Mouse (Mus musculus) embryonic facial prominence, embryonic 11.5 days (tissue): Measurements from ENCODE around the gene Ano6. TPM values are rescaled to one million over a fixed set of nuclear protein-coding genes. Genes with fewer than 3 reads are reported as not detected.

ENCODE experiments used
- ATAC-seq: fragments of 200-750 bp; cut with Nextera tagmentation; replicated peaks from 2 replicates; pipeline ENCODE4 v1.8.0; 2017; ENCODE audit warnings: low read depth; ENCODE audit not compliant: insufficient number of reproducible peaks, low FRiP score, low TSS enrichment
- DNase-seq: peaks from one replicate; pipeline ENCODE4 v3.0.0-alpha.2; 2015; ENCODE audit warnings: low spot score
- H3K27ac ChIP-seq: fragments of 300-500 bp; sonication (generic); replicated peaks from 2 replicates; pipeline ENCODE4 v1.5.1; 2014; ENCODE audit warnings: mild to moderate bottlenecking, low read depth, low read length, control low read depth
- H3K27me3 ChIP-seq: fragments of 300-500 bp; sonication (generic); 2 replicates; pipeline ENCODE4 v1.6.1; 2014; ENCODE audit warnings: mild to moderate bottlenecking, low read length, moderate library complexity, mixed read lengths; ENCODE audit not compliant: control insufficient read depth, insufficient read depth
- H3K36me3 ChIP-seq: fragments of 300-500 bp; sonication (generic); replicated peaks from 2 replicates; pipeline ENCODE4 v1.6.1; 2014; ENCODE audit warnings: low read depth, mild to moderate bottlenecking, low read length, moderate library complexity, mixed read lengths; ENCODE audit not compliant: control insufficient read depth, insufficient read depth
- H3K4me1 ChIP-seq: fragments of 300-500 bp; sonication (generic); 2 replicates; pipeline ENCODE4 v1.6.1; 2014; ENCODE audit warnings: low read length, mixed read lengths; ENCODE audit not compliant: control insufficient read depth, insufficient read depth
- H3K4me2 ChIP-seq: fragments of 300-500 bp; sonication (generic); 2 replicates; pipeline ENCODE4 v1.6.1; 2014; ENCODE audit warnings: low read depth, mild to moderate bottlenecking, control low read depth, low read length, moderate library complexity
- H3K4me3 ChIP-seq: fragments of 300-500 bp; sonication (generic); 2 replicates; pipeline ENCODE4 v1.5.1; 2014; ENCODE audit warnings: low read depth, low read length, control low read depth
- H3K9ac ChIP-seq: fragments of 300-500 bp; sonication (generic); replicated peaks from 2 replicates; pipeline ENCODE4 v1.6.1; 2014; ENCODE audit warnings: mild to moderate bottlenecking, control low read depth, low read length
- H3K9me3 ChIP-seq: fragments of 300-500 bp; sonication (generic); replicated peaks from 2 replicates; pipeline ENCODE4 v1.6.1; 2016; ENCODE audit warnings: mild to moderate bottlenecking, low read length, inconsistent platforms, mixed read lengths; ENCODE audit not compliant: control insufficient read depth
- WGBS: fragments of 180-500 bp; shearing (Covaris S2); extraction: QIAGEN DNeasy Blood & Tissue Kit; methylation state at CpG from one replicate; pipeline ENCODE4 v1.1.7; 2014; 5-methylcytosine and 5-hydroxymethylcytosine counted together
- polyA plus RNA-seq: library from polyadenylated mRNA; unstranded; fragments of >200 nt; fragmentation: Nextera tagmentation; extraction: Ambion mirVana; gene quantifications from 2 replicates; pipeline ENCODE4 v1.2.1, GENCODE M21; 2014

Gene Ano6
- polyA plus RNA-seq, 1 experiment from 2014 or later = 43.9 TPM

DNA sequence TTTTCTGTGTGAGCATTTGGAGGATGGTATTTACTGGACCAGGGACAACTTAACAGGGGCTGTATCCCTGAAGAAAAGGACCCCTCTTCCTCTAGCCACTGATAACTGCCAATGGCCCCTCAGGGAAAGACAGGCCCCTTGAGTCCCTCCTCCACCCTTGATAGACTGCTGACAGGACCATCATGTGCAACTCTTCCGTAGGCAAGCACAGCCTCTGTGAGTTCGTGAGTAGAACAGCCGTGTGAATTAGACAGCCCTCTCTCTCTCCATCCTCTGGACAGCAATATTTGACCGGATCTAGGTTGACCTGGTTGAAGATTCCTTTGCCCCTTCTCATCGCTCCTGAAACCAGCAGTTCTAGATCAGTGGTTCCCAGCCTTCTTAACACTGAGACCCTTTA is 111.8 kb downstream of the Ano6 start:
- Histone ChIP-seq H3K4me2 (no peak overlapping the region), H3K36me3 (no peaks in the 10 kb centered on the region), H3K9me3 (no peaks in the 10 kb centered on the region), H3K4me1 (no peaks in the 10 kb centered on the region), H3K27me3 (no peaks in the 10 kb centered on the region), H3K4me3 (no peak overlapping the region), H3K9ac (no peak overlapping the region), H3K27ac (no peak overlapping the region)
- ATAC-seq (no peak), DNase-seq (no peak)
- 90% methylated on average over 5 of the region's 5 CpGs for WGBS

DNA sequence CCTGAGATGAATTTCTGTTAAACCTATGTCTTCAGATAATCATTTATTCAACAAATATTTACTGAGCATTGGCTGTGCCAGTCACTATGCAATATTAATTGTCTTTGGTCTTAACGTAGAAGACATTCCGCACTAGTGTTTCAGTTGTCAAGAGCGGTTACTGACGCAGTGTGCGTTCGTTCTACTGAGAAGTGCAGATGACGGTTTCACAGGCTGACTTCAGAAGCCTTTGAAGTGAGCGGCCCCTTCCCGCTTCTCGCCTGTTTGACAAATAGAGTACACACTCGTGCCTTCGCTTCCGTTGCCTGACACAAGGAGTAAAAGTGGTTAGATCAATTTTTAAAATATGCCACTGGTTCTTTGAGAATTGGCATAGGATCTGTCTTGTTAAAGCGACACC is 113.6 kb downstream of the Ano6 start:
- no peaks in the 10 kb centered on the region for H3K9me3 ChIP-seq
- H3K27me3 ChIP-seq = no peaks in the 10 kb centered on the region
- DNase-seq (no peak), ATAC-seq (no peak)
- H3K4me3 ChIP-seq = no peak overlapping the region
- no peaks in the 10 kb centered on the region for H3K36me3 ChIP-seq
- 83% methylated on average over 14 of the region's 14 CpGs for WGBS
- H3K4me2 ChIP-seq = no peak overlapping the region
- H3K4me1 ChIP-seq = no peaks in the 10 kb centered on the region
- H3K9ac ChIP-seq = no peak overlapping the region
- no peak overlapping the region for H3K27ac ChIP-seq

DNA sequence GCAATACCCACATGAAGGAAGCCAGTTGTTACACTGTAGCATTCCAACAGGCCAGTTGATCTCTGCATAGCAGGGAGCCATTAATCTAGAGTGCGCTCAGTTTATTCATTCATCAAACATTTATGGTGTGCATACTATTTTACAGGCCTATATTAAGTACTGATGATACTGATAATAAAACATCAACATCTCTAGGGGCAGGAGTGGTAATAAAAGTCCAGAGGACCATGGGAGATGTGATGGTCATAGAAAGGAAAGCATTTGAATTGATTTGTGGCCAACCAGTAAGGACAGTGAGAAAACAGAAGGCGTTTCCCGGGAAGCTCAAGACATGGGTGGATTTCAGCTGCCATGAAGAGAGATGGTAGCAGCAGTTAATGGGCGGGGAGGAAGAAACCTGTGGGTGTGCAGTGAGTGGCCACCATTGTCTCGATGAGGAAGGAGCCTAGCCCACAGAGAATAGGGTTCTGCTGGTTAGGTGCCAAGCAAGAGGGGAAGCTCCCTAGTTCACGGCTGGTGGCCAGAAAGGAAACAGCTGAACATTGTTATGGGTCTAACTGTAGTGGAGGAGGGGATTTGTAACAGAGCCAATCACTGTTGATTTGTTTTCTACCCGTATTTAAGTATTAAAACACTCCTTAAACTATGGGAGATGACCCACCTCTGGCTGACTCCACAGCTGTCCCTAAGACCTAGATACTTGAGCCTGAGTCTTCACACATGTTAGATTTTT is 115.5 kb downstream of the Ano6 start:
- Histone ChIP-seq H3K9ac (no peak overlapping the region), H3K9me3 (no peaks in the 10 kb centered on the region), H3K4me3 (no peak overlapping the region), H3K27me3 (no peaks in the 10 kb centered on the region), H3K36me3 (no peaks in the 10 kb centered on the region), H3K4me1 (no peaks in the 10 kb centered on the region), H3K27ac (no peak overlapping the region), H3K4me2 (no peak overlapping the region)
- DNase-seq (no peak), ATAC-seq (no peak)
- 85% methylated on average over 7 of the region's 7 CpGs for WGBS

DNA sequence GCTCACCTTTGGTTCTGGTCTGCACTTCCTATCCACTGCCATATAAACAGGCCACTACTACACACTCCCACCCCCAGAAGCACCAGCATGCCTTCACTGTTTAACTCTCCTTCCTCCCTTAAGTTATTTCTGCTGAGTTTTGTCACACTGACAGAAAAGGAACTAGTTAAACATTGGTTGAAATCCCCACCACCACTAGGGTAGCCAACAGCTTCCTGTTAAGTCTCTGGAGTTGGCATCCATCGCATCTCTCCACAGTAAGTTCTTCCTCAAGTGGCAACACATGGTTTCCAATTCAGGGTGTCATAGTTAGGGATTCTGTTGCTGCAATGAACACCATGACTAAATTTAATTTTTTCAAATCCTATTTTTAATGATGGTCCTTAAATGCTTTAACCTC is 116.2 kb downstream of the Ano6 start:
- H3K4me3 ChIP-seq = no peak overlapping the region
- no peak overlapping the region for H3K27ac ChIP-seq
- no peaks in the 10 kb centered on the region for H3K36me3 ChIP-seq
- no peaks in the 10 kb centered on the region for H3K9me3 ChIP-seq
- no peak overlapping the region for H3K4me2 ChIP-seq
- no peak overlapping the region for H3K9ac ChIP-seq
- no peak for DNase-seq
- 82% methylated on average over 1 of the region's 1 CpGs for WGBS
- no peaks in the 10 kb centered on the region for H3K4me1 ChIP-seq
- no peaks in the 10 kb centered on the region for H3K27me3 ChIP-seq
- no peak for ATAC-seq

DNA sequence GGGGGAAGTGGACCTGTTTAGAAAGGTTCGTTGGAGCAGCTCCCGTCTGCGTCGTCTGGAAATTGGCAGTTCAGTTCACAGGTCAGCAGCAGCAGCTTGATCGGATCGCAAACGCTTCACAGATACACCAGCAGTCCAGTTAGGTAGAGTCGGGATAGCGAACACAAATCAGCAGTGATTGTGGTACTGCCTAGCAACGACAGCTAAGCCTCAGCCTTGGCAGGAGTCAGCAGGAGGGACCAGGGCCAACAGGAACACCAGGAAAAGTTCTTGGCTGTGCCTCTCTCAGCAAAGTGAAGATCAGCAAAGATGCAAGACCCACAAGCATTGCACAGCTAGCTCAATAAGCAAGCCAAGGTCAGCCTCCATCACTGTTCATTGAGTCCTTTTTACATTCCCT is 116.7 kb downstream of the Ano6 start:
- Histone ChIP-seq H3K9ac (no peak overlapping the region), H3K4me2 (no peak overlapping the region), H3K27ac (no peak overlapping the region), H3K4me1 (no peaks in the 10 kb centered on the region), H3K27me3 (no peaks in the 10 kb centered on the region), H3K36me3 (no peaks in the 10 kb centered on the region), H3K4me3 (no peak overlapping the region), H3K9me3 (no peaks in the 10 kb centered on the region)
- ATAC-seq (no peak), DNase-seq (no peak)
- WGBS = 82% methylated on average over 10 of the region's 10 CpGs

DNA sequence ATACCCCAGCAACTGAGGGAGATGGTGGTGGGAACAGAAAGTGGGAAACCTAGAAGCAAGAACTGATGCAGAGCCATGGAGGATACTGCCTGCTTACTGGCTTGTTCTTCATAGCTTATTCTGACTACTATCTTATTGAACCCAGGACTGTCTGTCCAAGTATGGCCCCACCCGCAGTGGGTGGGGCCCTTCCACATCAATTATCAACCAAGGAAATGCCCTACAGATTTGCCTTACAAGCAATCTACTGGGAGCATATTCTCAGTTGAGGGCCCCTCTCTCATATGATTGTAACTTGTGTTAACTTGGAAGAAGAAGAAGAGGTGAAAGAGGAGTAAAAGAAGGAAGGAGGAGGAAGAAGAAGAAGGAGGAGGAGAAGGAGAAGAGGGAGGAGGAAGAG is 117.3 kb downstream of the Ano6 start:
- Histone ChIP-seq H3K4me1 (no peaks in the 10 kb centered on the region), H3K4me3 (no peak overlapping the region), H3K9me3 (no peaks in the 10 kb centered on the region), H3K9ac (no peak overlapping the region), H3K36me3 (no peaks in the 10 kb centered on the region), H3K27ac (no peak overlapping the region), H3K4me2 (no peak overlapping the region), H3K27me3 (no peaks in the 10 kb centered on the region)
- no peak for DNase-seq
- WGBS = 94% methylated on average over 1 of the region's 1 CpGs
- ATAC-seq = no peak

DNA sequence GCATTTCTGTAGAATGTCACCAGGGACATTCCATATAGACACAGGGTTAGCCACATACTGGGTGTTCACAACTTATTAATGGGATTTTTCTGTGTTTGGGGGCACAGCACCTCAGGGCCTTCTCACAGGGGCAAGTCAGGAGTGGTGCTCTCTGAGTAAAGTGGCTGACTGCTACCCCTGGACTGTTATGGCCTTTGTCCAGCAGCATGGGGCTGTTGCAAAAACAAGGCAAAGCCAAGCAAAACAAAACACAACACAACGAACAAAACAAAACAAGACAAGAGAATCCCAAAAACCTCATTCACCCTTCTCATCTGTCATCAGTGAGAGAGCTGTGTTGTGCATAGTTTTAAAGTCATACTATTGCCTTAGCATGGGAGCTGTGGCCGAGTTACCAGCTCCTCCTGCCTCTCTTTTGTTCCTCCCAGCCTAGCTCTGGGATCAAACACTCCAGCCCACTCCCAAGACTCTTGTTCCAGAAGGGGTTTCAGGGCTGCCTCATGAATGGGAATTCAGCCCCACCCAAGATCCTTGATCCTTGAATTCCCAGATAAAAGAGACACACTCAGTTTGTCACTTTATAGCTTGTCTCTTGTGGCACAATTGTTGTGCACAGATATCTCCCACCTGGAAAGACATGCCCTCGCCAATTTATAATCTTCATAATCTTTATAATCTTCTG is 119.6 kb downstream of the Ano6 start:
- WGBS = 85% methylated on average over 3 of the region's 3 CpGs

DNA sequence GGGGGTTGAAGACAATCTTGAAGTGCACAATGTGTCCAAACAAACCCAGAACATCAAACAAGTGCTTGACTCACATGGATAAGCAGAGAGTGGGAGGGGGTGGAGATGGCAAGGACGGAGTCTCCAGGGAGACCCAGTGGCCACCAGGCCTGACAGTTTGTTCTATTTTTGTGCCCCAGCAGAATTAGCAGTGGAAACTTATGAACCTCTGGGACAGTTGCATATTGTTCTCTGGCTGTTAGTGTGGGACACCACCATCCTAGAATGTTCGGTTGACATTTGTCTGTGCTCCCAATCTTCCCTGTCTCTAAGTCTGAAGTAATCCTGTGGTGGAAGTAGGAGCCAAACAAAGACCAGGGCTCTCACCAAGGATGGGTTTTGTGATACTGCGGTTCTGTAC is 124.3 kb downstream of the Ano6 start:
- Histone ChIP-seq H3K9ac (no peak overlapping the region), H3K4me3 (no peak overlapping the region), H3K9me3 (no peaks in the 10 kb centered on the region), H3K4me1 (no peaks in the 10 kb centered on the region), H3K4me2 (no peak overlapping the region), H3K27ac (no peak overlapping the region), H3K36me3 (no peaks in the 10 kb centered on the region), H3K27me3 (no peaks in the 10 kb centered on the region)
- DNase-seq (no peak), ATAC-seq (no peak)
- 91% methylated on average over 3 of the region's 3 CpGs for WGBS

More for the DNA sequence above, 119.6 kb downstream of the Ano6 start:
- DNase-seq (no peak), ATAC-seq (no peak)
- no peak overlapping the region for H3K4me3 ChIP-seq
- no peak overlapping the region for H3K27ac ChIP-seq
- no peaks in the 10 kb centered on the region for H3K27me3 ChIP-seq
- no peak overlapping the region for H3K4me2 ChIP-seq
- no peak overlapping the region for H3K9ac ChIP-seq
- no peaks in the 10 kb centered on the region for H3K36me3 ChIP-seq
- no peaks in the 10 kb centered on the region for H3K4me1 ChIP-seq
- H3K9me3 ChIP-seq = no peaks in the 10 kb centered on the region
